Mouse (Mus musculus): Measurements from ENCODE around the gene Hs3st1.

Hs3st1 gene

DNA sequence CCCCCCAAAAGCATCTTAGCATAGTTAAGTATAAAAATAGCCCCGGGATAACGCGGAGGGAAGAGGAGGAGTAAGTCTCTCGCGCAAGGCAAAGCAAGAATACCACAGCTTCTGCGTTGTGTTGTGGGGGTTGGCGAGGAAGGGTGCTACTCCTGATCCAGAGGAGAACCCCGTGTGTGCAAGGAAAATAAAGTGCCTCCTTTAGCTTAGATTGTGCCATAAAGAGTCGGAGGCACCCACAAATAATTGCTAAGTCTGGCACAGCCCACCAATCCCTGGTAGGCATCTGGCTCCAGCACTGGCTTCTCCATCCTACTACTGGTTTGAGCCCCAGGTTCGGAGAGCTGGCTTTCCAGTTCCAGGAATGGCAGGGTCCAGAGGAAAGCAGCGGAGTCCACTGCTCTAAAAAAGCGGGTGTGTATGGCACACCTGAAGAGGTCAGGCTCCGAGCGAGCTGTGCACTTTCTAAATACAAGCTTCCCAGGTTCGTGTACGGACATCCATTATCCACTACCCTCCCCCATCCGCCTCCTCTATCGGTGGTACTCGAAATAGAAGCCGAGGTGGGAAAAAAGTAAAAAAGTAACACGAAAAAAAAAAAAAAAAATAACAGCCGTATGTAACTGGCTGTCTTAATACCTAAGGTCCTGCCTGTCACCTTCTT lies 111.9 kb downstream of the Hs3st1 start:
- no peak for DNase-seq (ENCODE audit: low read depth, low spot score)

DNA sequence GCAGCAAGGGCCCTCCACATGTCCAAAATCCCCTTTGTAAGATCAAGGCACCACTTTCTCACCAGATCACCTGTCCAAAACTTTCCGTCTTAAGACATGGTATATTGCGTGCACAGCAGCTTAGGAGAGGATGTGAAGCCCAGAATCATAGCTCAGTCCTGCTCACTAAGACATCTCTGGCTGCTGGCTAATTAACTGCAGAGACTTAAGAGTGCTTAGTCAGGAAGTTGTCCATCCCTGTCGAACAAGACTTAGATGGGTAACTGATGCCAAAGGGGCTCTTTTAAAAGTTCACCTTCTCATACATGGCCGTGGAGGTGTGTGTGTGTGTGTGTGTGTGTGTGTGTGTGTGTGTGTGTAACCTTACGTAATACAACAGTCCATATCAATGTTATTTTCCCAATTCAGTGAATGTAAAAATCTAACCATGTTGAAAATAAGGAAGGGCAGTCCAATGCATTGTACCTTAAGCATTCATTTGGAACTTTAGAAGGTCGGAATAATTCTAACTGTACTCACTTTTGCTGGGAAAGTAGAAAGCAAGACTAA lies 113.0 kb downstream of the Hs3st1 start:
- DNase-seq (ENCODE audit: low read depth, low spot score): no peak

DNA sequence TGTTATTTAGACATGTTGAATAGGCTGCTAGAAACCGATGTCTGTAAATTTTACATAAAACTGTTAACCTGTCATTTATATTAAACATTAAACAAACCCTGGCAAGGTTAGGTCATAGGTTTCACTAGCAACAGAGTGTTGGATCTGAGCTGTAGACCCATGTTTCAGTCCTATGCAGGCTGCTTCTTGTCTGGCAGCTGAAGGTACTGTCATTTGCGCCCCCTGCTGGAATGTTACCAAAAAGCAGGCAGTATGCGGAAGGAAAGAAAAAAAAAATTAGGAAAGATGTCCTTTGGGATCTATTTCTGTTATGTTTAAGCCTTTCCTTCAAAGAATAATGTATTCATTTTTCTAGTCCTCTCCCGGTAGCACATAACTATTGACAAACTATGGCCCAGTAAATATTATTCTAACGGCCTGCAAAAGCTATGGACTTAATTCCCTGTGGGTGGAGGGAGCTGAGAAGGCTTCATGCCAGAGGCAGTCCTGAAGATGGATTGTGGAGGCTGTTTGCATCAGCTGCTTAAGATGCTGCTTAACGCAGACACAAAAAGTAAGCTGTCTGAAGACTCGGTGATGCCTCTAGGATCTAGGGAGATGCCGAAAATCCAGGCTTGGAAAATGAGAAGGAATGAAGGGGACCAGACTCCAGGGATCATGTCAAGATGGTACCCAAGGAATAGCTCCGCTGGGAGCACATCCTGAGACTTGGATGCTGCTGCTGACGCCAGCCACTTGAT lies 115.7 kb downstream of the Hs3st1 start:
- DNase-seq (ENCODE audit: low read depth, low spot score): peak; percentile 66

DNA sequence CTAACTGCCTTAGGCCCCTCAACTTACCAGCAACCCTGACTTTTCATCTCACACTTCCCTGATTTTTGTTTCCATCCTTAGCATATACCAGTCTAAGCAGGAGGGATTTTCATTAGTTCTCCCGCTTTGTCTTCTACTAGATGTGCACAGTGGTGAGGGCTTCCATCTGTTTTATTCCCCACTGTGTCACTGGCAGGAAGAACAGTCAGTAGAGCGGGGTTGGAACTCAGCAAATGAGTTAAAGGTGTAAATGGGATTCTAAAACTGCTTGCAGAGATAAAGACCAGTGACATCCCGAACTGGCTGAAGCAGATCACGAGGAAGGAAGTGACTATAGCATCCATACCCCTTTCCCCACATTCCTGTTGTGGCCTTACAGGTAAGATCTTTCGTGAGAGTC lies 116.3 kb downstream of the Hs3st1 start:
- no peak for DNase-seq (ENCODE audit: low read depth, low spot score)

DNA sequence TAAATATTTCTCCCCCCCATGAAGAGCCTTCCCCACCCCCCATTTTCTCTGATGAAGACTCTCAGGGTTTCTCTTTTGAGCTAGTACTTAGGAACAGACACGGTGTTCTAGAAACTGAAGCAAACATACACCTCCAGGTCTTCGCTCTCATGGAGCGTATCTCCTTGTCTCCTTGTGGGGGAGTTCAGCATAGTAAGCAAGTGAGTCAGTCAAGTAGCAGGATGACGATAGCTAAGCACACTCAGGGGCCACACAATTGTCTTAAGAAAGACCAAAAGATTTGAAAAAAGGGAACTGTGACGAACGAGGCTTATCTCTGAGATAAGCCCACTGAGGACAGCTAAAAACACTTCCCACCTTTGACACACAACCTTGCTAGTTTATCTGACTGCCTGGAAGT lies 117.4 kb downstream of the Hs3st1 start:
- DNase-seq (ENCODE audit: low read depth, low spot score): no peak

DNA sequence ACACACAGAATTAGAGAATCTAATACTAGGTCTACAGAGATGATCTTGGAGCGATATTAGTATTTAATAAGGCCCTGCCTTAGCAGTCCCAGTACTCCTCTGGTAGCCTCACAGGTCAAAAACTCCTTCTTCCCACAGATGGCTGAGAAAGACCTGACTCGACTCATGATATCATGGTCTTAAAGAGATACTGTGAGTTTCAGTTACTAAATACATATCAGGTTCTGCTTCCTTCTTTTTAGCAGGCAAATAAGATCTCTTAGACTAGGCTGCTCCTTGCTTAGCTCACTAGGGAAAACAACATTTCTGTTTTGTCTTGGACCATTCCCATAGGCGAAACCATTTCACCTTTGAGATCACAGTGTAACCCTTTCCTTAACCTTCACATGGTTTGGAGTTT lies 119.2 kb downstream of the Hs3st1 start:
- DNase-seq (ENCODE audit: low read depth, low spot score): no peak

DNA sequence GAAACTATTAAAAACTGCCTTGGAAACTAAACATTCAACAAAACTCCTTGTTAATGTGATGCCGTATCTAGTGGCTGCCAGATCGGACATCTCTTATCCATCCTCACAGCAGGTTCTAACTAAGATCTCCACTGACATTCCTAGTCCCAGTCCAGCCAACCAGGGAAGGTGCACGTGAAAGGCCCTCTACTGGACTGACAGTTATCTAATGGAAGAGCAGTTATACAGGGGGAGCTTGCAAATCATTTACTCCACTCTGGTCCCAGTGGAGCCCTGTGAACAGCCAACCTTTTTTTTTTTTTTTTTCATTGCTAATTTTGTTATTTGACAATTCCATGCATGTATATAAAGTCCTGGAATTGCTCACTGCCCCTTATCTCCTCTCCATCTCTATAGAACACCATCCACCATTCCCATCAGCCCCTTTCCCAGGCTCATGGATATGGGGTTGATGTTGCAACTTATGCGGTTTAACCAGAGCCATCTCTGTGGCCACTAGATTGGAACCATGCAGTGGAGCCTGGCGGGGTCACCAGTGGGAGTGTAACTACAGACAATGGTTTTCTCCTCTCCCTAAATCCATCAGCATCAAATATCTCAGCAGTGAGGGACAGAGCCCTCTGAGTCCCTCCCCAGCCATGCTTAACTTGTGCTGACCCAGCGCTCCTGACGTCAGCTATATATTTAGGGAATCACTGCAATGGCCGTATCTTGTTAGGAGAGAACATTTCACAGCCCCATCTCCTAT lies 120.8 kb downstream of the Hs3st1 start:
- DNase-seq (ENCODE audit: low read depth, low spot score): no peak

DNA sequence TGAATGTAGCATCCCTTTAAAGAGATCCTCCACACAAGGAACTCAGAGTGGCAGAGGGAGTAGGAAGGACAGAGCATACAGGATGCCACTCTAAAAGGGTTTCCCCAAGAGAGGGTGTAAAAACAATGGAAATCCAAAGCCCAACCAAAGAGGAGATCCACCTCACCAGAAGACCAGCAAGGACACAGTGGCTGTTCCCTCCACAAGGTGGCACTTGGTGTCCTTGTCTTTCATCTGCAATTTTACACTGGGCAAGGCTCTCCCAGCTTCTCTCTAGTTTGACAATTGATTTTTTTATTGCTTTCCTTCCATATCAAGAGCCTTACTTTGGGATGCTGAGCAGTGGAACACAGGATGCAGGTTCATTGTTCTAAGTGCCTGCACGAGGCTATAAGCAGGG lies 122.1 kb downstream of the Hs3st1 start:
- DNase-seq (ENCODE audit: low read depth, low spot score): no peak

DNA sequence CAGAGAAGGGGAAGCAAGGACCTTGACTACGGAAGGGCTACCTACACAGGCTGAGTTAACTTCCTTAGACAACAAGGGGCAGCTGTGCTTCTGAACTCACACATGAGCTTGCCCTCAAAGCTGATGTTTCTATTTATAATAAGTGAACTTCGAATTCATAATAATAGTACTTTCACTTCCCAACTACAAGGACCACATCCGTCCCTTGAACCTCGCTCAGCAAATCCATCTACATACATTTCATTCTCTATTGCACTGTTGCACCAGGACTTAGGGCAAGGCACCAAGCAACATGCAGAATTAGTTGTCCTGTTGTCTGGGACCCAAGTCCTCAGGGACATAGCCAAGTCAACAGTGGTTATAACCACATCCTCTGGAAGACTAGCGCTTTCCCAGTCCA lies 124.4 kb downstream of the Hs3st1 start:
- DNase-seq (ENCODE audit: low read depth, low spot score): no peak

DNA sequence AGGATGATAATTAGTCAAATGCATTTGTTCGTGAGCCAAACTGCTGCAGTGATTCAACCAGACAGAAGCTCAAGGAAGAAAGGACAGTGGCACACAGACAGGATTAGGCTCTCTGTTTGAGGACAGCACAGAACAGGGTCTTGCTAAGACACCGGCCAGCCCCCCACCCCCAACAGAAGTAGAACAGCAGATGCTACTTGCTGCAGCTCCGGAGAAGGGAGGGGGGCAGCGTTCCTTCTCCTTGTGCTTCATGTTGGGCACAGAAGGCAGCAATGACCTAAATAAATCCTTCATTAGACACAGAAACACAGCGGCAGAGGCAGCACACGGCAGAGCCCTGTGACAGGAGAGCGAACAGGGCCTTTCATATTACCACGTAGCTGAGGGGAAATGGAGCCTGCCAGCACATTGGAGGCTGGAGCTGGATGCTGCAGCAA lies 130.2 kb downstream of the Hs3st1 start:
- DNase-seq (ENCODE audit: low read depth, low spot score): peak; percentile 6

DNA sequence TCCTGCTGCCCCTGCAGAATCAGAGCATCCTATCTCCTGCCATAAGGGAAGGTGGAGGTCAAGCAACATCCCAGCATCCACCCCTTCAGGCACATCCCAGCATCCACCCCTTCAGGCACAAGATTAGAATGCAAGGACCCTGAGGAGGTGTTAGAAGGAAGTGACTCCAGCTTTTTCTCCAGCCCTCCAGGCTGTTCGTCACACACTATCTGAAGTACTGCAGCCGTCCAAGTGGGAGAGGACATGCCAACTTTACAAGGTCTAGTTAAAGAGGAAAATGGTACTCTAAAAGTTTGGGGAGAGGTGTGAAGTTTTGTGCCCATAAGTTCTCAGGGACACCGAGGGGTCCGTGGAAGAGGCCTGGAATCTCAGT lies 131.1 kb downstream of the Hs3st1 start:
- peak; percentile 23 for DNase-seq (ENCODE audit: low read depth, low spot score)

DNA sequence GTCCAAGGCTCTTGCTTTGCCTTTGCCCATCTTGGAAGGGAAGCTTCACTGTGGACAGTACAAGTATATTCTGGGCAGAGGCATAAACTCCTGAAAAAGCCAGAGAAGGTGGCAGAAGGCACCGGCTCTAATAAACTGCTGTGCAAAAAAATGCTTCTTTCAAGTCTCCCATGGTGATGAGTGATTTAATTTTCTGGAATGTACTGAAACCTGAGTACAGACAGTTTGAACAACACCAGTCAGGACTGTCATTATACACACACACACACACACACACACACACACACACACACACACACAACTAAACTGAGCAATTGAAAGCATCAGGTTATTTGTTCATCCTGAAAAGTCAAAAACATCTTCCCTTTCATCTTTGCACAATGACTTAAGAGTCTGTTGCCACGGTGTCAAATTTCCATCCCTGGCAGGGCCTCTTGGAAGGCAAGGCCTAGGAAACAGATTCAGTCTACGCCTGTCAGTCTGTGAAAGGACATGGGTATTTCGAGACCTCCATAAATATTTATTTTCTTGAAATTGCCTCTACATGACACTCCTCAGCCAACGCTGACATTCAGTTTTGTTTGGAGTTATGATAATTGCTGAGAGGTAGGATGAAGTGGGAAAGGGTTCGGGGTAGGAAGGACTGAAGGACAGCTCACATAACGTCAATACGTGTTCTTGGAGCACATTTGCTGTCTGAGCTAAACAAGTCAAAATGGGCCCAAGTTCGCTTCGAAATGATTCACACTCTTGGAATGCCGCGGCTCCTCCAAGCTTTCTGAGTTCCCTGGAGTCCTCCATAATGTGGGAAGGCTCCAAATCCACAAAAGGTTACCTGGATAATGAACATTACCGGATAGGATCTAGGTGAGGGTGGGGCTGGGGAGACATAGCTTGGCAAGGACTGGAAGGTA lies 131.7 kb downstream of the Hs3st1 start:
- DNase-seq (ENCODE audit: low read depth, low spot score): peak; percentile 65

DNA sequence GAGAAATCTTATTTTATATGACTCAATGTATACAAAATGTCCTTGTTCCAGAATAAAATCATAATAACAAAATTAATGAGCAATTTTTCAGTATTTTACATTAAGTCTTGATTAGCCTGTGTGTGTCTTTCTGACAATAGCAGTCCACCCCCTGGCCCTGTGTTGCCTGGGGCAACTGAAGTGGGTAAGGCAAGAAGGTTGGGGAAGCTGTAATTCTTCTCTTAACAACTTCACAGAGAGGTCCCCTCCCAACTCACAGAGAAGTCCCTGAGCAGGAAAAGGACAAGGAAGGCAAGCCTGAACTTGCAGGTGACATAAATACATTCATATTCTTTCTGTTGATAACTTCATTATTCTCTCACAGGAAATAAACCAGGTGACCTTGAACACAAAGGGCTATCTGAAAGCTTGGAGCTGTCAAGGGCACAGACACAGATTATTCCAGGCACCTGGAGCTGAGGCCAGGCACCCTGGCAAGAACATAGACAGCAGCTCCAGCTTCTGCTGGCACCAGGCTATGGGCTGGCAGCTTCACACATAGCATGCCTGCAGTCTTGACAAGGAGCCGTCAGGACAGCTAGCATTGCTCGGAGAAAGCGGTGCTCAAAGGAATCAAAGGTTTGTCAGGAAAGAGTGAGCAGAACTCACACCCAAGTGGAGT lies 134.9 kb downstream of the Hs3st1 start:
- DNase-seq (ENCODE audit: low read depth, low spot score): no peak

DNA sequence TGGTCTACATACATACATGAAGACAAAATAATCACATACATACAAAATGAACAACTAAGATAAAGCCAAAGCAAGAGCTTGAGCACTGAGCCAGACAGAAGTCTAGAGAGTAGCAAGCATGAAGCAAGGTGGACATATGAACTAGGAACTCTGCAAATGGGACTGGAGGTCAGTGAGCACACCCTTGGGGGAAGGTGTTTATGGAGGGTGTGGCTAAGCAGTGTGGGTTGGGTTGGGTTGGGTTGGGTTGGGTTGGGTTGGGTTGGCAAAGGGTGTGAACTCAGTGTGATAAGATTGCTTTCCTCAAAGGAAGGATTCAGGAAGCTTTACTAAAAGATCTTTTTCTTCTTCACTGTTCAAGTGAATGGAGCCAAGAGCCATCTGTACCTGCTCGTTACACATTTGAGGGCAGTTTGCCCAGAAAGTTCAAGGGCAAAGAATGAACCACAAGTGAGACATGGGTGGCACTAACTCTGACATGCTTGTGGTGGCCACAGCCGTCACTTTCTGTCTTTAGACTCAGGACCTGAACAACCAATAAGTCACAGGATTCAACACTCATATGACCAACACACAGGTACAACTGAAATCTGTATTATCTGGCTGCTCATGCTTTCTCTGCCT lies 137.8 kb downstream of the Hs3st1 start:
- no peak for DNase-seq (ENCODE audit: low read depth, low spot score)

DNA sequence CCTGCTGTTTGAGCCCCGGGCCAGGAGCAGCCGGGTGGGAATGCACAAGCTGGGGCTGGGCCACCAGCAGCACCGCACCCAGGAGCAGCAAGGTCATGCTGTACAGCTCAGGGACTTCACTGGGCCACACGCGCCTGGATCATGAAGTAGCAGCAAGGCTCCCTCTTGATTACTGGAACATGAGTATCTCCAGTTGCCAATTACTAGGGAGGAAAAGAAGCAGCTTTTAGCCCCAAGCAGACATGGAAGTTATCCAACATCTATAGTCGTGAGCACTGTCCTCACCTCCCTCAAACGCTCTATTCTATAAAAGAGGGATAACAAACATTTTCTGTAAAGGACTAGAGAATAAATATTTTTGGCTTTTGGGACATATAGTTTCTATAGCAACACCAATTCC lies 140.1 kb downstream of the Hs3st1 start:
- DNase-seq (ENCODE audit: low read depth, low spot score): no peak

DNA sequence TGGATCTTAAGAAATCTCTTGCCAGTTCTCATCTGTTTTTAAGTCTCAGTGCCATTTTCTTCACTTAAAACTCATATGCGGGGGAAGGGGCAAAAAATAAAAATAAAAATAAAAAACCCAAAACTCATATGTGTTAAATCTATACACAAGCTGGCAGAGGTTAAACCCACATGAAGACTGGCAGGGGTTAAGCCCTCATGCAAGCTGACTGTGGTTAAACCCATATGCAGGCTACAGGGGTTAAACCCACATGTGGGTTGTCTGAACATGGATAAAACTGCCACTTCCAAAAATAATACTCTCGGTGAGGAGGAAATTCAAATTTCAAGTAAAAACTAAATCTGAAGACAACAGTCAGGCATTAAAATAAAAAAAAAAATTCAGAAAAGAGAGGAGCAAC lies 141.7 kb downstream of the Hs3st1 start:
- DNase-seq (ENCODE audit: low read depth, low spot score): no peak

DNA sequence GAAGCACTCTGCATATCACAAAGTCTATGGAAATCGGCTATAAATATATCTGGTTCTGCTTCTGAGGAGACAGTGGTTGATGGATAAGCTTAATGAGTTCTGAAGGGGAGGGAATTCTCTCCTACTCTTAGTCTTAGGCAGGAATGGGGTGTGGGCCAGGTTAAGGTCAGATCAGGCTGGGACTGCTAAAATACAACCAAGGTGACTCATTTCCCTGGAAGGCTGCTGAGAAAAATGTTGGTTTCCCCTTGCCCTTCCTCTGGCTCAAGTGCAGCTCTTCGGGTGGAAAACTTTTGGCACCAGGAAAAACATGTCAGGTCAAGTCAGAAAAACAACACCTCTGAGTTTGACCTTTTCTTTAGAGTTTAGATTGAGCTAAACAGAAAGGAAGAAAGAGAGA lies 143.0 kb downstream of the Hs3st1 start:
- DNase-seq (ENCODE audit: low read depth, low spot score): peak; percentile 53

DNA sequence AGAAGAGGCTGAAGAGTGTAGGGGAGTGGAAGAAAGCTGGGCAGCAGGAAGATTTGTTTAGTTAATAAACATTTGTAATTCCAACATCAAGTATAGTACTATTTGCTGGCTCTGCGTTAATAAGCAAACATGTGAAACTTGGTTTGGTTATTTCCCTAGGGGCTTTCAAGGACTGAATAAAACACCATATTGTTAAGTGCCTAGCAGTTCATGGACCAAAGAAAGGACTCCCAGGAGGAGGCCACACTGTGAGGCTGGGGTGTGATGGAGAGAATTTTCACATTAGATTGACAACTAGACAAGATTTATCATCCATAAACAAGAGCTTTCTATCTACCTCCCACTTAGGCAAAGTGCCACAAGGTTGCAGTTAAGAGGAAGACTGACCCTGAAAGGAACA lies 147.0 kb downstream of the Hs3st1 start:
- DNase-seq (ENCODE audit: low read depth, low spot score): no peak

DNA sequence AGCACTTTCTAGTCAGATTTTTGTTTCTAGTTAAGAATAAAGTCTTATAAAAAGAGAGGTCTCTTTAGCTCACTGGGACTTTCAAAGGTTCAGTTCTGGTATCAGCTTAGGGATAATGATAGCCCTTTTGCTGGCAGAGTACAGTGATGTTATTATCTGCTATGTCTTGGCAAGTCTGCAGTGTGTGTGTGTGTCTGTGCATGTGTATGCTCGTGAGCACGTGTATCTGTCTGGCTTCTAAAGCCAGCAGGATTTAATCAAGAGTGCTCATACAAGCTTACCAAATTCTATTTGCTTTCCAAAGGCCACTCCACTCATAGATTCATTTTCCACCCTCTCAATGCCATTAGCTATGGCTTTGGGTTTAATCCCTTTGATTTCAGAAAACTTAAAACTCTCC lies 160.5 kb downstream of the Hs3st1 start:
- no peak for DNase-seq (ENCODE audit: low read depth, low spot score)
